Mouse (Mus musculus) hindbrain, embryonic 12.5 days (tissue): ENCODE data around the gene Rbfox3. TPM values are rescaled to one million over a fixed set of nuclear protein-coding genes. Genes with fewer than 3 reads are reported as not detected.
A peak's percentile ranks its signal among the peaks of the same experiment; 100 is the strongest.

Experiments used
- ATAC-seq: fragments of 200-750 bp; cut with Nextera tagmentation; 2 replicates; pipeline ENCODE4 v1.8.0; 2017; ENCODE audit warnings: moderate TSS enrichment; ENCODE audit not compliant: low FRiP score
- H3K27ac ChIP-seq: fragments of 300-500 bp; sonication (generic); 2 replicates; pipeline ENCODE4 v1.5.1; 2016; ENCODE audit warnings: mild to moderate bottlenecking
- H3K27me3 ChIP-seq: fragments of 300-500 bp; sonication (generic); 2 replicates; pipeline ENCODE4 v1.6.1; 2016; ENCODE audit warnings: mild to moderate bottlenecking
- H3K36me3 ChIP-seq: fragments of 300-500 bp; sonication (generic); 2 replicates; pipeline ENCODE4 v1.6.1; 2016; ENCODE audit warnings: mild to moderate bottlenecking
- H3K4me1 ChIP-seq: fragments of 300-500 bp; sonication (generic); 2 replicates; pipeline ENCODE4 v1.6.1; 2016
- H3K4me2 ChIP-seq: fragments of 300-500 bp; sonication (generic); replicated peaks from 2 replicates; pipeline ENCODE4 v1.6.1; 2016; ENCODE audit warnings: mild to moderate bottlenecking
- H3K4me3 ChIP-seq: fragments of 300-500 bp; sonication (generic); 2 replicates; pipeline ENCODE4 v1.5.1; 2016; ENCODE audit warnings: mild to moderate bottlenecking
- H3K9ac ChIP-seq: fragments of 300-500 bp; sonication (generic); 2 replicates; pipeline ENCODE4 v1.6.1; 2016; ENCODE audit warnings: mild to moderate bottlenecking, moderate library complexity
- H3K9me3 ChIP-seq: fragments of 300-500 bp; sonication (generic); replicated peaks from 2 replicates; pipeline ENCODE4 v1.6.1; 2016; ENCODE audit warnings: mild to moderate bottlenecking
- WGBS: fragments of 180-500 bp; shearing (Covaris S2); methylation state at CpG from one replicate; pipeline ENCODE4 v1.1.7; 2016; 5-methylcytosine and 5-hydroxymethylcytosine counted together
- polyA plus RNA-seq: library from polyadenylated mRNA; unstranded; fragments of >200 nt; fragmentation: Nextera tagmentation; extraction: Ambion mirVana; gene quantifications from 2 replicates; pipeline ENCODE4 v1.2.1, GENCODE M21; 2016

The Rbfox3 gene
- polyA plus RNA-seq, 1 experiment from 2014 or later = 26.5 TPM

DNA sequence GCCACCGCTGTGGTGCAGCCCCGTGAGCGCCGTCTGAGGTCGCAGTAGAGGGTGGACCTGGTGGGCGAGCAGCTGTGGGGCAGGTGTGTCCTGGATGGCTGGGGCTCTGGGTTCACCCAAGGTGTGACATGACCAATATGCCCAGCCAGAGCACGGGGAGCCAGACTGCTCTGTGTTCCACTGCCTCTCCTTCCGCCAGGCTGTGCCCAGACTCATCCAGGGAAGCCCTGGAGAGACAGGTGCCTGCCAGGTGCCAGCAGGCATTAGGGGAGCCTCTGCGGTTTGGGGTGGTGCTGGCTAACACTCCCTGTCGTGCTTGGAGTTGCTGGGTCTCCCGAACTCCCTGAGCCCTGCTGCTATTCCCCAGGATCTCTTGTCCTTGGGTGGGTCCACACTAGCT is 373.4 kb downstream of the Rbfox3 start:
- Histone ChIP-seq H3K9me3 (no peaks in the 10 kb centered on the region), H3K9ac (no peak overlapping the region), H3K4me2 (no peak overlapping the region), H3K36me3 (no peaks in the 10 kb centered on the region), H3K4me1 (peaks cover 42% of the 10 kb centered on the region), H3K4me3 (no peak overlapping the region), H3K27ac (no peak overlapping the region), H3K27me3 (no peaks in the 10 kb centered on the region)
- ATAC-seq = no peak
- 73% methylated on average over 11 of the region's 11 CpGs for WGBS

DNA sequence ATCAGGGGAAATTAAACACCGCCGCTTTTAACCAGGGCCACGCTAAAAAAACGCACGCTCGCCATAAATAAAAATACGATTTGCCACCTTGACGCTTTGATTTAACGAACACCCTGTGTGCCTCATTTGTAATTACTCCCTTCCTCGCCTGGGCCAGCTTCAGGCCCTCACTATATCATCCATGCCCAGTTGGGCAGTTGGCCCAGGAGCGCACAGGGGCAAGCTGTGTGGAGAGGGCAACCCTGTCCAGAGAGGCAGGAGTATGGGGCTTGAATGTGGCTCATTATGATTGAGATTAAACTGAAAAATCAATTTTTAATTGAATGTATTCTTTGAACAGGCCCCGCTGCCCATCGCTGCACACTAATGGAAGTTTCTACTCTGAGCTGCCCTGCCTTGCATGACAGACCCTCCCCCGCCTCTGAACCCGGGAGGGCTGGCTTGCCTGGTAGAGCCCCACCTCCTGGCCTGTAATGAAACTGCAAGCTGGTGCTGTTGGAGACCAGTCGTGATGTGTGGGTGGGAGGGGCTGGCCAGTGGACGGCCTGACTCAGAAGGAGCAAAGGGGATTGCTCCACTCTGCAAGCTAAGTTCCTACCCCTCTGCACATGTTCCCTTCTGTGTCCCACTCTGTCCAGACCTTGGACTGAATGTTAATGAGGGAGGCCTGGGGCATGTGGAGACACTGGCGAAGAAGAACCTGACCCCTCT is 376.9 kb downstream of the Rbfox3 start:
- ATAC-seq = peak; percentile 58
- peaks cover 41% of the 10 kb centered on the region for H3K4me1 ChIP-seq
- no peaks in the 10 kb centered on the region for H3K9me3 ChIP-seq
- no peak overlapping the region for H3K9ac ChIP-seq
- 30% methylated on average over 18 of the region's 18 CpGs for whole genome bisulfite sequencing
- H3K4me2 ChIP-seq = no peak overlapping the region
- no peak overlapping the region for H3K4me3 ChIP-seq
- no peaks in the 10 kb centered on the region for H3K27me3 ChIP-seq
- no peak overlapping the region for H3K27ac ChIP-seq
- no peaks in the 10 kb centered on the region for H3K36me3 ChIP-seq

DNA sequence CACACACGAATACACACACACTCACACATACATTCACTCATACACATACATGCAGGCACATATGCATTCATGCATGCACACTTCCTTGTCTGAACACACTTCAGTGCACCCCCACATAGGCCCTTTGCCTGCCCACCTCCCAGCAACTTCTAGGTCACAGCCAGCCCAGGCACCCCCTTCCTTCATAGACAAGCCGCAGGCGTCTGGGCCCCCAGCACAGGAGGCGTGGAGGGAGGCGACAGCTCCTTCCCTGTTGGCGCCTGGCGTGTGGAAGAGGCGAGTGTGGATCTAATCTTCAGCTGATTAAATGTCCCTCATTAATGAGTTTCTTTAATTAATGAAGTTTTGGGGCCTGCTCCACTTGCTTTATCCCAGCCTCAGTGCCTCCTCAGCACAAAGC is 381.1 kb downstream of the Rbfox3 start:
- H3K27ac ChIP-seq = no peak overlapping the region; the same call in 1 of the 2 replicates
- WGBS = 76% methylated on average over 8 of the region's 8 CpGs

DNA sequence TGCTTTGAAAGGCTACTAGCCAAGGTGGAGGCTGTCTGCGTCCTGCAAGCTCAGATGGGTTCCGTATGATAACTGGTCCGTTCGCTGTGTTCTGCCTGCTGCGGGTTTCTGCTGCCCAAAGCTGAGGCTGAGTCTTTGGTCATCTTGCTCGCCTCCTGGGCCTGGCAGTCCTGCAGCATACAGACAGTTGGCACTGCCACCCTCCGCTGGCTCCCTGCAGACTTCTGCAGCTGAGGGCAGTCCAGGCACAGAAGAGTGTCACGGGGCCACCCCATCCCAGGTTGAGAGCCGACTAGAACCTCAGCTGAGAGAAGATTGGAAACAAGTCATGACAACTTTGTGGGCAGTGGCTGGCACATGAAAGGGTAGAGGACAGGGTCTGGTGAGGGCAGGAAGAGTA is 382.6 kb downstream of the Rbfox3 start:
- no peak for ATAC-seq
- Histone ChIP-seq H3K9me3 (no peaks in the 10 kb centered on the region), H3K4me2 (no peak overlapping the region), H3K4me3 (no peak overlapping the region), H3K9ac (no peak overlapping the region), H3K27ac (no peak overlapping the region), H3K36me3 (no peaks in the 10 kb centered on the region), H3K27me3 (peaks cover 4% of the 10 kb centered on the region; the same call in 1 of the 2 replicates), H3K4me1 (peaks cover 33% of the 10 kb centered on the region)
- 87% methylated on average over 9 of the region's 9 CpGs for WGBS

More for the DNA sequence above, 381.1 kb downstream of the Rbfox3 start:
- no peaks in the 10 kb centered on the region for H3K9me3 ChIP-seq
- no peak overlapping the region for H3K4me2 ChIP-seq
- H3K36me3 ChIP-seq = no peaks in the 10 kb centered on the region
- H3K4me3 ChIP-seq = no peak overlapping the region
- peaks cover 4% of the 10 kb centered on the region; the same call in 1 of the 2 replicates for H3K27me3 ChIP-seq
- no peak for ATAC-seq
- no peak overlapping the region for H3K9ac ChIP-seq
- H3K4me1 ChIP-seq = peaks cover 34% of the 10 kb centered on the region

DNA sequence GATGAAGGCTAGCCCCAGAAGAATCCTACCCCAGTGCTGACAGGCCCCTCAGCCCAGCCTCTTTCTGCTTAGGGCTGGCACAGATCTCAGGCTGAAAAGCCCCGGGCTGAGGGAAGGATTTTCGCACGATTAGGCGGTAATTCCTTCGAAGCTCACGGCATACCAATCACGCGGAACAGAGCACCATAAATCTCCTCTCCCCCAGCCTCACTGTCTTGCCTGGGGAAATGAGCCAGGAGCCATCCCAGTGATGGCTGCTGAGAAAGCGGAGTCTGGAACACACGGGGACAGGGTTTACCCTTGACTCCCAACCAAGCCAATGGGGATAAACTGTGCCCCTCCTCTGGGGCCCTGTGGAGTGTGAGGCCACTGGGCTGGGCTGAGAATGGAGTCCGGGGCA is 386.3 kb downstream of the Rbfox3 start:
- Histone ChIP-seq H3K4me3 (no peak overlapping the region), H3K4me1 (peaks cover 26% of the 10 kb centered on the region), H3K4me2 (no peak overlapping the region), H3K9me3 (no peaks in the 10 kb centered on the region), H3K36me3 (no peaks in the 10 kb centered on the region), H3K9ac (no peak overlapping the region), H3K27me3 (peaks cover 4% of the 10 kb centered on the region; the same call in 1 of the 2 replicates), H3K27ac (peak overlapping the region; percentile 73)
- peak; percentile 41; the same call in 1 of the 2 replicates for ATAC-seq
- WGBS = 58% methylated on average over 11 of the region's 11 CpGs

DNA sequence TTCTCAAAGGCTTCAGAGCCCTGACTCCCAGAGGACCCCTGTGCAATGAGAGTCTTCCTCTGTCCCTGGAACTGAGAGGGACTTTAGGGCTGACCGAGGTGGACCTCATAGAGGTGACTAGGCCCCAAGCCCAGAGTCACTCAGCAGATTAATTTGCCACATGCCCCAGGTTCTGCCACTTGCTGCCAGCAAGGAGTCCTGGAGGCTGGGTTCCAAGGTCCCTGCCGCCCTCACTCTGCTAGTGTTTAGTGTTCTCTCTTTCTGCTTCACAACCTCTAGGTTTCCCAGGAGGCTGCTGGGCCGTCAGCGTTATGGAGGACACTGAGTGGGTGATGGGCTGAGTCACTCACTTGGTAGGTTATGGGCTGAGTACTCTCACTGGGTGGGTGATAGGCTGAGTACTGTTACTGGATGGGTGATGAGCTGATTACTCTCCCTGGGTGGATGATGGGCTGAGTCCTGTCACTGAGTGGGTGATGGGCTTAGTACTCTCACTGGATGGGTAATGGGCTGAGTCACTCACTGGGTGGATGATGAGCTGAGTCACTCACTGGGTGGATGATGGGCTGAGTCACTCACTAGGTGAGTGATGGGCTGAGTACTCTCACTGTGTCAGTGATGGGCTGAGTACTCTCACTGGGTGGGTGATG is 387.8 kb downstream of the Rbfox3 start:
- peaks cover 20% of the 10 kb centered on the region for H3K4me1 ChIP-seq
- peaks cover 4% of the 10 kb centered on the region; the same call in 1 of the 2 replicates for H3K27me3 ChIP-seq
- no peak overlapping the region for H3K27ac ChIP-seq
- no peak overlapping the region for H3K4me3 ChIP-seq
- H3K36me3 ChIP-seq = no peaks in the 10 kb centered on the region
- no peaks in the 10 kb centered on the region for H3K9me3 ChIP-seq
- WGBS = 70% methylated on average over 4 of the region's 4 CpGs
- H3K9ac ChIP-seq = no peak overlapping the region
- no peak overlapping the region for H3K4me2 ChIP-seq
- no peak for ATAC-seq

DNA sequence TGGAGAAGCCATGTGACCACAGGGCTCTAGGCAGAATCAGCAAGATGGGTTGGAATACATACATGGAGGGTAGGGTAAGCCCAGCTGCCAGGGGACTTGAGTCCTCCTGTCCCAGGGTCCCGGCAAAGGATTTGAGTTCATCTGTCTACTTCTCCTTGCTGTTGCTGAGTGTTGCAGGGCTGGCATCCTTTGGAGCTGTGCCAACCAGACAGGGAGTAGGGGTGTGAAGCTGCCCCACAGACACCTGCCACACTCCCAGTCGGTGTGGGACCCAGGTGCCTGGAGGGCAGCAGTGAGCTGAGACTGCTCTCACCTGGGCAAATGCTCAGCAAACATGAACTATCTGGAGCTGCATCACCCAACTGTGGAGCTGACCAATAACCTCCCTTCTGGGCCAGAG is 390.5 kb downstream of the Rbfox3 start:
- no peaks in the 10 kb centered on the region for H3K36me3 ChIP-seq
- H3K27ac ChIP-seq = no peak overlapping the region
- H3K9ac ChIP-seq = no peak overlapping the region
- no peaks in the 10 kb centered on the region for H3K9me3 ChIP-seq
- no peak for ATAC-seq
- H3K4me2 ChIP-seq = no peak overlapping the region
- H3K4me3 ChIP-seq = no peak overlapping the region
- H3K4me1 ChIP-seq = peaks cover 32% of the 10 kb centered on the region
- no peaks in the 10 kb centered on the region for H3K27me3 ChIP-seq
- 86% methylated on average over 2 of the region's 2 CpGs for WGBS

DNA sequence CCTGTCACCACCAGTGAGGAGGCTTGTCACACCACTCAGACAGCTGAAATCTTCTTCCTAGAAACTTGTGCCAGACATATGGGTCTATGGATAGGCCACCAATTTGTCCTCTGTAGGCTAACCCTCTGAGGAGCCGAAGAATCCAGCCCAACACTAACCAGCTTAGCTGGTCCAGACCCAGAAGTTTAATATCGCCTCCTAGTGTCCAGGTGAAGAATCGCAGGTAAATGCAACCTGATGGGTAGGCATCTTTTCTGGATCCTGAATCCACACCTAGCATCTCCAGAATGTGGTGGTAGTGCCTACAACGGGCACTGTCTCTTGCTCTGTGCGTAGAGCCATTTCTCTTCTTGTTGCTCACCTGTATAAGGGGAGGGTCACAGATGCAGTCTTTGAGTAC is 391.1 kb downstream of the Rbfox3 start:
- no peak for ATAC-seq
- no peak overlapping the region for H3K4me2 ChIP-seq
- no peaks in the 10 kb centered on the region for H3K27me3 ChIP-seq
- H3K4me3 ChIP-seq = no peak overlapping the region
- H3K4me1 ChIP-seq = peaks cover 27% of the 10 kb centered on the region
- no peaks in the 10 kb centered on the region for H3K9me3 ChIP-seq
- no peak overlapping the region for H3K9ac ChIP-seq
- 56% methylated on average over 5 of the region's 5 CpGs for WGBS
- no peak overlapping the region for H3K27ac ChIP-seq
- H3K36me3 ChIP-seq = no peaks in the 10 kb centered on the region

DNA sequence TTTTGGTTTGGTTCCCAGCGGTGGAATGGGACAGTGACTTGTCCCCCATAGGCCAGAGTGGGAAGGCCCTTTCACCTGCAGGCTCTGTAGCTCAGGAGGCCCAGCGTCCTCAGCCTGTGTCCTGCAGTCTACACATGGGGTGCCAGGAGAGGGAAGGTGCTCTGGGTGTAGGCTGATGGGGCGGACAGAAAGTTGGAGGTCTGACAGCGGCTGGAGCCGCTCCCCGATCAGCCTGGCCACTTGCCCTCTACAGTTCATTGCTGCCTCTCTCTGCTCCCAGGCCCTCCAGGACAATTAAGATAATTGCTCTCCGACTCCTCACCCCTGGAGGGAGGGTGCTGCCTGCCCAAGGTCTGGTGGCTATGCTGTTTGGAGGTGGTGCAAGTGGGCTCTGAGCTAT is 392.7 kb downstream of the Rbfox3 start:
- Histone ChIP-seq H3K36me3 (no peaks in the 10 kb centered on the region), H3K9me3 (no peaks in the 10 kb centered on the region), H3K4me3 (no peak overlapping the region), H3K4me2 (no peak overlapping the region), H3K4me1 (peaks cover 18% of the 10 kb centered on the region), H3K27me3 (no peaks in the 10 kb centered on the region), H3K9ac (no peak overlapping the region), H3K27ac (no peak overlapping the region)
- 82% methylated on average over 7 of the region's 7 CpGs for WGBS
- ATAC-seq = no peak

DNA sequence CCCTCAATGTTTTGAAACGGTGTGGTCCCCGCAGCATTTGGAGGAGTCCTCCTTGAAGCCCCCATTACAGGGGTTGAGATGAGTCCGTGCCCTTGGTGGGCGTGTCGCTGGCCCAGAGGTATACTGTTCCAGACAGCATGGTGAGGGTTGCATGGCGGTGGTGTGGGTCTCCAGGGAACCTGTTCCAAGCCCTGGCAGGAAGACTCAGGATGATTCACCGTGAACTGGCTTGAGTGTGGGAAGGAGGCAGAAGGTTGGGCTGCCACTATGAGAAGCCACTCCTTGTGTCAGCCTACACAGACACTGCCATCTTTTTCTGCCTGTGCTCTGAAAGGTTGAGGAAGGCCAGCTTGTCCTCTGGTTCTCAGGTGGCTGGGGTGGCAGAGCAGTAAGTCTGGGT is 393.5 kb downstream of the Rbfox3 start:
- Histone ChIP-seq H3K27ac (no peak overlapping the region), H3K4me1 (peaks cover 23% of the 10 kb centered on the region)
- no peak for ATAC-seq

DNA sequence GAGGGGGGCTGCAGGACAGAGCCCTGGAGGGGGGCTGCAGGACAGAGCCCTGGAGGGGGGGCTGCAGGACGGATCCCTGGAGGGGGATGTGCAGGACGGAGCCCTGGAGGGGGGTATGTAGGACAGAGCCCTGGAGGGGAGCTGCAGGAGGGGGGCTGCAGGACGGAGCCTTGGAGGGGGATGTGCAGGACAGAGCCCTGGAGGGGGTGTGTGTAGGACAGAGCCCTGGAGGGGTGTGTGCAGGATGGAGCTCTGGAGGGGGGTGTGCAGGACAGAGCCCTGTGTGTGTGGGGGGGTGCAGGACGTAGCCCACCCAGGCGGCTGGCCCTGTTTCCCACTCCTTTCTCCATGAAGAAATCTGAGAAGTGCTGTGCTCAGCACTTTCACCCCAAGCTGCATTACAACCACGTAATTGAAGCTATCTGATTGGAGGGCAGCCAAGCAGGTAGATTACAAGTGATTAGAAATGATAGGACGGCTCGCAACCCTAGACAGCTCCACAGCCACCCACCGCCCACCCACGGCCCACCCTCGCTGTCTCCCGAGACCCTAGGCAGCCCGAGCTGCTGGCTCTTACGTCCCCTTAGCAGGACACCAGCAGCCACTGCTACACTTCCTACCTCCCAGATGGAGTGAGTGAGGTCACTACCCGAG is 399.0 kb downstream of the Rbfox3 start:
- H3K9me3 ChIP-seq = no peaks in the 10 kb centered on the region
- no peak overlapping the region for H3K4me3 ChIP-seq
- H3K9ac ChIP-seq = peak overlapping the region; percentile 3; the same call in 1 of the 2 replicates
- no peaks in the 10 kb centered on the region for H3K36me3 ChIP-seq
- H3K4me2 ChIP-seq = peak overlapping the region; percentile 3; the same call in 1 of the 2 replicates
- ATAC-seq = peak; percentile 65
- no peaks in the 10 kb centered on the region for H3K27me3 ChIP-seq
- peaks cover 38% of the 10 kb centered on the region for H3K4me1 ChIP-seq
- WGBS = 47% methylated on average over 14 of the region's 15 CpGs
- H3K27ac ChIP-seq = peak overlapping the region; percentile 70

More for the DNA sequence above, 393.5 kb downstream of the Rbfox3 start:
- no peaks in the 10 kb centered on the region for H3K9me3 ChIP-seq
- no peaks in the 10 kb centered on the region for H3K27me3 ChIP-seq
- H3K9ac ChIP-seq = no peak overlapping the region
- 78% methylated on average over 7 of the region's 7 CpGs for whole genome bisulfite sequencing
- no peak overlapping the region for H3K4me3 ChIP-seq
- no peaks in the 10 kb centered on the region for H3K36me3 ChIP-seq
- no peak overlapping the region for H3K4me2 ChIP-seq

DNA sequence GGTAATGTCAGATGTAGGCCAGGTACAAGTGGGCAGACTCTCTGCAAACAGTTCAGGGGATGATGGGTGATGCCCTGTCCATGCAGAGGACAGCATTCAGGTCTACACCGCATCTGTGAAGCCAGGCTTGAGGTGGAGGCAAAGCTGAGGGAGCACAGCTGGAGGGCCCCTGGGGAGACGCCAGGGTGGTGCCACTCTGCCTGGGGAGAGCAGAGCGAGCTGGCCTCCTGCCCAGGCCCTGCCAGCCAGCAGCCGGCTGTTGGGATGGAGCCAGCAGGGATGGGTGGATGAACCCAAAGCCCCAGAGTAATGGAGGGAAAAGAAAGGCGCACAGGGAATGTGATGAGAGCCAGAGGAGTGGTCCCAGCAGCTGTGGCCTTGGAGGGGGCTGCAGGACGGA is 399.5 kb downstream of the Rbfox3 start:
- no peak overlapping the region for H3K4me3 ChIP-seq
- H3K4me2 ChIP-seq = peak overlapping the region; percentile 3; the same call in 1 of the 2 replicates
- no peaks in the 10 kb centered on the region for H3K9me3 ChIP-seq
- no peak; the same call in none of the 2 replicates for ATAC-seq
- 52% methylated on average over 6 of the region's 6 CpGs for WGBS
- peaks cover 34% of the 10 kb centered on the region for H3K4me1 ChIP-seq
- peak overlapping the region; percentile 70 for H3K27ac ChIP-seq
- H3K27me3 ChIP-seq = no peaks in the 10 kb centered on the region
- H3K9ac ChIP-seq = peak overlapping the region; percentile 3; the same call in 1 of the 2 replicates
- H3K36me3 ChIP-seq = no peaks in the 10 kb centered on the region
